Mouse (Mus musculus) megakaryocyte, embryonic 14.5 days (primary cell): ENCODE measurements around the gene Cacng5.

Source experiments
- FLI1 ChIP-seq: IDR thresholded peaks from 2 replicates; pipeline ENCODE4 v1.6.1; 2012; ENCODE audit warnings: low read length, inconsistent platforms, mixed read lengths
- GATA1 ChIP-seq: IDR thresholded peaks from 3 replicates; pipeline ENCODE4 v1.6.1; 2012; ENCODE audit warnings: mixed read lengths, low read length, inconsistent platforms, borderline replicate concordance

GRCm38 (mm10) chr11:107951431-107951830 lies 36.6 kb upstream of the Cacng5 start:
- TF ChIP-seq GATA1 (no peak), FLI1 (no peak)
